Mouse (Mus musculus): Measurements from ENCODE around the gene Nav2.

GRCm38 (mm10) chr7:49488493-49489087, 580.1 kb downstream of the Nav2 start:
- TF ChIP-seq HCFC1 (IDR thresholded peaks at IDR 0.05; ENCODE audit: low read depth, low read length): no peak
- no peak for TF ChIP-seq CTCF (conservative IDR thresholded peaks at IDR 0.05 in 1 of 2, IDR thresholded peaks at IDR 0.05 in 1 of 2; ENCODE audit: low read depth in 2 of 2, low read length in 2 of 2)
